Mouse (Mus musculus): Measurements from ENCODE around the gene Strn4. TPM values are rescaled to one million over a fixed set of nuclear protein-coding genes. Genes with fewer than 3 reads are reported as not detected.

Strn4 gene
- 136 and 143 TPM in 2 replicates for polyA plus RNA-seq (2012; rRNA removed)

DNA sequence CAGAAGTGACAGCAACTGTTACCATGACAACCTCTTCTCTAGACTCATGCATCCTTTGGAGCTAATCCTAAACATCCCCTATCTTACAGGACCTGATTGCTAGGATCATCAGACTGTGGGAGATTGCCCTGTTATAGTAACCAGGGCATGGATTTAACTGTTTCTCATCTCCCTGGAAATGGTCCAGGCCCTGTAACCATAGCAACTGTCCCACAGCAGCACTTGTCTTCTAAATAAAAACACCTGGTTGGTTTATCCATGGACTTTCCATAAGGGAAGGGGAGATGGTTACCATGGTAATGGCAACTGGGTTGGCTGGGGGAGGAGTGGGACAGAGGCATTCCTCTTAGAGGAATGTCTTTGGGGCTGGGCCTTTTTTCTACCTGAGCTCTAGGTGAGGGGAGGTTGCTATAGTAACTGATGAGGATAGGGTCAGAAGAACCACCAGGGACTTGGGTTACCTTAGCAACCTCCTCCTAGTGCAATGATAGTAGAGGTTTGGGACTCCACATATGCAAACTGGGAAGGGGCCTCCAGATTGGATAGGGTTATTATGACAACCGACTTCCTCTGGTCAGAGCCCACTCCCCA, at the start of gene Strn4:
Strn4 (plus strand) TSS at position 539 of the 591 bp plus-strand sequence.
- no peak for DNase-seq (ENCODE audit: low read depth)

DNA sequence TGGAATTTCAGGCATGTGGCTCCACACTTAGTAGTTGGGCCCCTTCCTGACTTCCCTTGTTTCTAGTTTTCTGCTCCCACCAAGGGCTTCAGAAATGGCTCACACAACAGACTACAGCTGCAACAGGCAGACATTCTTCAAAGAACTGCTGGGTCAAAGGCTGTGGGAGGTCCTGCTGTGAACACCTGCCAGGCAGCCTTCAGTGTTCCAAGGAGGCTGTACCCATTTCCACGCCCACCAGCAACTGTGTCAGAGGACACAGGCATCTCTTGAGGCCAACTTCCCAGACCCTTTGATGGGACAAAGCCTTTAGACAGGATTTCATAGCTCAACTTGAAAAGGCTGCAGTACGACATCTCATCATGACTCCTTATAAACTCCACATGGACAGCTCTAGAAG, 49.2 kb upstream of the Strn4 start:
- DNase-seq (ENCODE audit: low read depth) = no peak

DNA sequence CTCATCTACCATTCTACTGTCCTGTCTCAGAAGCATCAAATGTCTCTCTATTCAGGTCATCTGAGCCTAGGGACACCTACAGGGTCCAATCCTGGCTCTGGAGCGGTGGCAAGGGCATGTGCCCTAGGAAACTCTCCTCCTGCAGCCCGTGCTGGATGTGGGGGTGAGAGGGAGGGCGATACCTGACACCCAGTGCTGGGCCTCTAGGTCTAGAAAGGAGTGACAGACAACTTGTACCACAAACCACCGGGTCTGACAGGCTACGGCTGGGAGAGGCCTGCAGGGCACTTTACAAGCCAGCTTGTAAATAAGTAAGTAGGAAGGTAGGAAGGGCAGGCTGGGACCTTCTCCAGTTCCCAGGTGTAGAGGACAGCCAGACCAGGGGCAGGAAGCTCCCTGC, 39.8 kb upstream of the Strn4 start:
- no peak for DNase-seq (ENCODE audit: low read depth)

DNA sequence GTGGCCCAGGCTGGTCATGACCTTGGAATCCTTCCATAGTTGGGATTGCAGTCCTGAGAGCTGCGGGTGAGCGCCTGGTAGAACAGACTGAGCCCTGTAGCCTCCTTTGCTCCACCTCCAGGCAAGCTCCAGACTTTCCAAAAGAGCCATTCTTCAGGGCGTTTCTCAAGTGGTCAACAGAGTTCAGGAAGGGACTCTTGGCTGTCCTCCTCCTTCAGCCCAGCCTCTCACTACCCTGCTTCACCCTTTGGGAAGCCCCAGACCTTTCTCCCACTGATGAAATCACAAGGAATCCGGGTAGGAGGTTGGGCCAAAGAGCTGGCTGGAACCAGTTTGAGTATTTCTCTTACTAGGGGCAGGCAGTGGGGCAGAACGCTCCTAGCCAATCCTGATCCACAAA, 35.6 kb upstream of the Strn4 start:
- DNase-seq (ENCODE audit: low read depth) = no peak

DNA sequence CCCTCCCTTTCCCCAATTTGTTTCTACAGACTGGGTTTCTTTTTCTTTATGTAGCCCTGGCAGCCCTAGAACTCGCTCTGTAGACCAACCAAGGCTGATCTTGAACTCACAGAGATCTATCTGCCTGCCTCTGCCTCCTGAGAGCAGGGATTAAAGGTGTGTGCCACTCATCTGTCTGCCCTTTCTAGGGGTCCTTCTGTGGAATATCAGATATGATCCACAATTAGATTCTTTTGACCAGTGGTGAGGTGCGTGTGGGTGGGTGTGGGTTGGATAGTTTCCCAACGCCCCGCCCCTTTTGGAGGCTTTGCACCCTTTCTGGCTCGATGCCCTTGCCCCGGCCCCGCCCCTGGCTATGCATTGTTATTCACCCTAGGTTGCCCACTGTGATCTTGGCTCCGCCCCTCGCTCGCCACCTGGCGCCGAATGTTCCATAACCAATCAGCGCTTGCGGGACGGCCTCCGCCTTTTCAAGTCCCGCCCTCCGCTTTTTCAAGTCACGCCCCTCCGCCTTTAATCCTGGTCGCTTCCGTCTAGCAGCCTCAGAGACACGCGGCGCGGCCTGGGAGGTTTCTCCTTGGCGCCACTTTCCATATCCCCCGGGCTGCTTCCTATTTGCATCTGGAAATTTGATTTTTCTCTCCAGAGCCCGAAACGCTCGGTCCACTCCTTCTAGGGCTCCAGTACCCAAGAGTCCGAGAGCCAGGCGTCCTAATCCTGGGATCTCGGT, 34.7 kb upstream of the Strn4 start, which contains the start of gene Slc1a5:
Slc1a5 (plus strand) TSS at position 516 of the 730 bp plus-strand sequence.
- DNase-seq (ENCODE audit: low read depth) = peak; percentile 44

DNA sequence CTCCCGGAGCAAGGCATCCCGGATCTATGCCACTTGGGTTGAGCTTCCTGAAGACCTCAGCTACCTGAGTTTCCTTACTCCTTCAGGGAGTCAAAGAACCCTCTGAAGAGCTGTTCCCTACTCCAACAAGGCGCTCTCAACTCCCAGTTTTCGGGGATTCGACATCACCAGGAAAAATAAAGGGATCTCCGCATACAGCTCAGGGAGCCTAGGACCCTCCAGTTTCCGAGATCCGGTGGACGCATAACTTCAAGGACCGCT, 34.2 kb upstream of the Strn4 start:
- no peak for DNase-seq (ENCODE audit: low read depth)

DNA sequence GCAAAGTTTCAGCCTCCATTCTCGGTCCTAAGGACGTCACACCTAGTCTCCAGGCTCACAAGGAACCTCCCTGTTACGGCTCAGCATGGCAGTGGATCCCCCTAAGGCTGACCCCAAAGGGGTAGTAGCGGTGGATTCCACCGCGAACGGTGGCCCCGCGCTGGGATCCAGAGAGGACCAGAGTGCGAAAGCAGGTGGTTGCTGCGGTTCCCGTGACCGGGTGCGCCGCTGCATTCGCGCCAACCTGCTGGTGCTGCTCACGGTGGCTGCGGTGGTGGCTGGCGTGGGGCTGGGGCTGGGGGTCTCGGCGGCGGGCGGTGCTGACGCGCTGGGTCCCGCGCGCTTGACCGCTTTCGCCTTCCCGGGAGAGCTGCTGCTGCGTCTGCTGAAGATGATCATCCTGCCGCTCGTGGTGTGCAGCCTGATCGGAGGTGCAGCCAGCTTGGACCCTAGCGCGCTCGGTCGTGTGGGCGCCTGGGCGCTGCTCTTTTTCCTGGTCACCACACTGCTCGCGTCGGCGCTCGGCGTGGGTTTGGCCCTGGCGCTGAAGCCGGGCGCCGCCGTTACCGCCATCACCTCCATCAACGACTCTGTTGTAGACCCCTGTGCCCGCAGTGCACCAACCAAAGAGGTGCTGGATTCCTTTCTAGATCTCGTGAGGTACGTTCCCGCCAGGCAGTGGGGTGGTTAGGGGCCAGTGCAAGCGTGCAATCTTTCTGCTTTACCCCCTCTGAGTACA, 33.7 kb upstream of the Strn4 start:
- no peak for DNase-seq (ENCODE audit: low read depth)

DNA sequence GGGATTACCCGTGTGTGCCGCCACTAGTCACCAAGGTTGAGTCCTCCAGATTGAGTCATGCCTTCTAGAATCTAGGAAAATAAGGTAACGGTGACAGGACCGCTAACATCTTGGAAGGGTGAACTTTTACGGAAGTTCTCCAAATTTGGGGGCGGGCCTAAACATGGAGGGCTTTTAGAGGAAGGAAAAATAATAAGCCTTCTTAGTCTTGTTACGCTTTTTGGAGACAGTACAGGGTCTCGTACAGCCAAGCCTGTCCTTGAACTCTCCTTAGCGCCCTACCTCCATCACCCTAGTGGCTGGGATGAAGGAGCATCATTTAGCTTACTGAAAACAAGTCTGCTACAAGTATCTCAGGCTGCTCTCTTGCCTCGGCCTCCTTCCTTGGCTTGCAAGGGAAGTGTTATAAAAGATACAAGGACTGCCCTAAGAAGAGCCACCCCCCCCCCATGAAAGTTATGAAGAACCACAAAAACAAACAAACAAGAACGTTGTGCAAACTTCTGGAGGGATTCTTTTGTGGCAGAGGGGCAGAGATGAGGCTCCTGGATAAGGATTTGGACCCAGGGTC, 33.0 kb upstream of the Strn4 start:
- DNase-seq (ENCODE audit: low read depth) = no peak

DNA sequence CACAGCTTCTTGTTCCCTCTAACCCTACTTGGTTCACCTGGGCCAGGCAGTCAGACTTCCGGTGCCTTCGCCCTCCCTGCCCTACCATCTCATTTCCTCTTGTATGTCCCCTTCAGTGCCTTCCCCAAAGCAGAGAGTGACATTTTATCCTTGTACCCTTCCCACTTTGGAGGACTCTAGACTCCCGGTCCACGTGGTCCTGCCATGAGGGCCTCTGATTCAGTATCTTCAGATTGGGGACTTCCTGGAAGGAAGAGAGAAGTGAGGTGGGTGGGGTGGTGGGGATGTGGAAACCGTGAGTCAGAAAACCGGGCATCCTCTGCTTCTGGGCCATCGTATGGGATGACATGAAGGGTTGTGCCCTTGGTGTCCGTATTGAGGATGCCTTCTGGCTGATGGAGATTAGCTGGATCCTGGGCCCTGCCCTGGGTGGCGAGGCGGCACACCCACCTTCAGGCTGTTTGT, 32.4 kb upstream of the Strn4 start:
- no peak for DNase-seq (ENCODE audit: low read depth)

DNA sequence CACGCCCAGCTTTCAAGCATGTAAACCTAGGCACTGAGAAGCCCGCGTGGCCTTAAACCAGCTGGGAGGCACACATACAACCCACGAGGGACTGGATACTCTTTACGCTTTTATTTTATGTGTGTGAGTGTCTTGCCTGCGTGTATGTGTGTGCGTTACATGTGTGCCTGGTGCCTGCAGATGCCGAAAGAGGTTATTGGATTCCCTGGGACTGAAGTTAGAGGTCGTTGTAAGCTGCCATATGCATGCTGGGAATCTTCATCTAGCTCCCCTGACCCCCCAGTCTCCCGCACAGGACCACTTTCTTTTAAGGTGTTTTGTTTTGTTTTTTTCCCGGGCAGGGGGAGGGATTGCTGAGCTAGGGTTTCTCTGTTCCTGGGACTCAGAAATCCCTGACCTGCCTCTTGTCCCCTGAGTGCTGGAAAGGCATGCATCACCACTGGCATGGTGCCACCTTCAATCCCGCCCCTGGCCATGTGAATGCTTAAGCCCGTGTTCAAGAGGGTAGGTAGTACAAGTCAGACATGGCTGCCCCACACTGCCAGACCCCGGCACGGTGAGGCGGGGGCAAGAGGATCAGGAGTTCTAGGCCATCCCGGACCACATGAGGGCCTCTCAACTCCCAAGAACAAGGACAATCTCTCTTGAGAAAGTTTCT, 31.8 kb upstream of the Strn4 start:
- no peak for DNase-seq (ENCODE audit: low read depth)

DNA sequence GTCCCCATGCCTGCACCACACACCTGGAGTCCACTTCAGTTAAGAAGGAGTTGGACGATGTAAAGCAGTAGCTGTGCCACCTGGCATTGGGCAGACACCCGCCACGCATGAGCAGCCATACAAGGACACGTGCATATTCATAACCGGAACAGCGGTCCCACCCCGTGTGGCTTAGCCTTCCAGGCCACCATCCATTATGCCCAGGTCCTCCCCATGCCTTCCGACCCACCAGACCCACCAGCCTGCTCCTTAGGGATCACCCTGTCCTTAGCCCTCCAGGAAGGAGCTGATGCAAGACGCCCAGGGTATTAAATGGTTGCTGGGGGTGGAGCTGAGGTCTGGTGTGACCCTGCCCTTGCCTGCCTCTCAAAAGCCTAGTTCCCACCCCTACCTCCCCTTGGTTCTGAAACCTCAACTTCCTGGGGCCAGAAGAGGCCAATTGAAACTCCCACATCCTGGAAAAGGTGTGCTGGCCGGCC, 31.2 kb upstream of the Strn4 start:
- no peak for DNase-seq (ENCODE audit: low read depth)

DNA sequence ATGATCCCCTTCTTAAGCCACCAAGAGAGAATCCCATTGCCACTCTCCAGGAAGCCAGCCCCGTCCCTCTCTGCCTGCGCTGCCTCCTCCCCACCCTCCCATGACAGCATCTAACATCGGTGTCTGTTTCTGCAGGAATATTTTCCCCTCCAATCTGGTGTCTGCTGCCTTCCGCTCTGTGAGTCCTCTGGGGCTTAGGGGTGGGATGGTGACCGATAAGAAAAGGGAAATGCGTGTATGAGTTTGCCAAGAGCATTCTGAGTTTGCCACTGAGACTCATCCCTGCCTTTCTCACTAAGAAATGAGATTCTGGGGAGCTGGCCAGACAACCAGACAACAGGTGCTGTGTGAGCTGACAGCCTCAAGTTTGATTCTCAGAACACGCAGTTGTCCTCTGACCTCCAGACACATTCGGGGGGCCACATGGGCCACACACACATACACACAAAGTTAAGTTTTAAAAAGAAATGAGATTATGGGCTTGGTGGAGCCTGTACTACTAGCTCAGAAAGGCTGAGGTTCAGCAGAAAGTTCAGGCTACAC, 30.1 kb upstream of the Strn4 start:
- DNase-seq (ENCODE audit: low read depth) = no peak

DNA sequence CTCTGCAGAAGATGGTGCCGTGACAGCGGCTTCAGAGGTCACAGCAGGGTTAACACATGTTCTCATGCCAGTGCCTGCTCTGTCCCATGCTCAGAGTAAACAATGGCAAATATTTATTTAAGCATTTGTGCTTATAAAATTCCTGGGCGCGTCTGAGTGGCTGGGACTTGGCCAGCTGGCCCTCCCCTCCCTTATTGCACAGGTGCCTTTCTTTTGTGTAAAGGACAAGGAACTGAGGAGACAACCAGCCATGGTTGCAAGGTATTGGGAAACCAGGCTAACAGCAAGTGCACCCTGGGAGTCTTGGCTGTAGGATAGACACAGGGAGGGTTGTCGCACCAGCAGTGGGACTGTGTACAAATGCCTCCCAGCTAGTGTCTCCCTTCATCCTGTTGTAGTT, 23.4 kb upstream of the Strn4 start:
- no peak for DNase-seq (ENCODE audit: low read depth)

DNA sequence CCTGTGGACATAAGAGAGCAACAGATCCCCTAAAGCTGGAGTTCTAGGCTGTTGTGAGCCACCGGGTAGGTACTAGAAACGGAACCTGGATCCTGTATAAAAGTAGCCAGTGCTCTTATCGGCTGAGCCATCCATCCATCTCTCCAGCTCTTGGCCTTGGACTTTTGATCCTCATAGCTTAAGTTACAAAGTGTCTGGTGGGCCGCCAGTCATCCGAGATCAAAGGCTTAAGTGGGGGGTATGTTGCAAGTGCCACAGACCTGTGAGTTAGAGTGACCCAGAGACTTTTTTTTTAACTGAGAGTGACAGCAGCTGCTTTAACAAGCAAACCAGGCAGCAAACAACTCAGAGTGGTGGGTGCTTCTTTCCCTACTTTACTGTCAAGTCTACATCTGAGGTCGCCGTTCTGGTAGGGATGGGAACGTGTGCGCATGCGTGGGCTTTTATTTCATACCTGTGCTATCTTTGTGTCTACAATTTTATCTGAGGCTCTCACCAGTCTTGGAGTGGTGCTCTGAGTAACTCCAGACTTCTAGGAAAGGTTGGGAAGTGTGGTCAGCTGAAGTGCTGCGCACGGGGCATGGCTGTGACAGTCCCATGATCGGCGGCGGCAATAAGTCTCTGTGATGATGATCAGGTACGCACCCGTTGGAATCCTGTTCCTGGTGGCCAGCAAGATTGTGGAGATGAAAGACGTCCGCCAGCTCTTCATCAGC, 22.5 kb upstream of the Strn4 start:
- DNase-seq (ENCODE audit: low read depth) = no peak

DNA sequence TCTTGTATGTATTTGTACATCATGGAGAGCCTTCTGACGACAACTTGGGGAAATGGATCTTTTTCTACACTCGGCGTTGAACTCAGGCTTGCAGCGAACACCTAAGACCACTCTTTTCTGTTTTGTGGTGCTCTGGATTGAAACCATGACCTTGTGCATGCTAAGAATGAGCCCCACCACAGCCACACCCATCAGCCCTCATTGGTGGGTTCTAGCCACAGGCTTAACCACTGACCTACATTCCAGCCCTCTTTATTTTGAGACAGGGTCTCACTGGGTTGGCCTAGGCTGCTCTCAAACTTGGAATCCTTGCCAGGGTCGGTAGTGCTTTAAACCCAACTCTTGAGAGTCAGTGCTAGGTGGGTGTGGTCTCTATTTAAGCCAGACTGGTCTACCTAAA, 20.8 kb upstream of the Strn4 start:
- no peak for DNase-seq (ENCODE audit: low read depth)

DNA sequence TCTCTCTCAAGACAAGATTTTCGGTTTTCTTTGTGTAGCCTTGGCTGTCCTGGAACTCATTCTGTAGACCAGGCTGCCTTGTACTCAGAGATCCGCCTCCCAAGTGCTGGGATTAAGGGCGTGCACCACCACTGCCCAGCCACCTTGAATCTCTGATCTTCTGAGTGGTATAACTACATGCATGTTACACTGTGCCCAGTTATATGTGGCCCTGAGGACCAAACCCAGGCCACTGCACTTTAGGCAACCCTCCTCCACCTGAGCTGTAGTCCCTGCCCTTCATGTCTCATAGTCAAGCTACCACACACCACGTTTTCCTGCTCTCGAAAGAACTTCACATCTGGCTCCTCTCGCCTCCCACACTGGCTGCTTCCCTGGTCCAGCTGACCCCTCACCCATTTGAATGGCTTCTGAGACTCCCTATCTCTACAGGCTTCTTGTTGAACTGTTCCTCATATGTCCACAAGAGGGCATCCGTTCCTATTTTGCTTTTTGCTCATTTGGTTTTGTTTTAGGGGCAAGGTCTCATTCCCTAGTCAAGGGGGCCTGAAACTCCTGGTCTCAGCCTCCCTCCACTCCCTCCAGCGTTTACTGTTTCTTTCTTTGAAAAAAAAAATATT, 11.2 kb upstream of the Strn4 start:
- DNase-seq (ENCODE audit: low read depth) = no peak

DNA sequence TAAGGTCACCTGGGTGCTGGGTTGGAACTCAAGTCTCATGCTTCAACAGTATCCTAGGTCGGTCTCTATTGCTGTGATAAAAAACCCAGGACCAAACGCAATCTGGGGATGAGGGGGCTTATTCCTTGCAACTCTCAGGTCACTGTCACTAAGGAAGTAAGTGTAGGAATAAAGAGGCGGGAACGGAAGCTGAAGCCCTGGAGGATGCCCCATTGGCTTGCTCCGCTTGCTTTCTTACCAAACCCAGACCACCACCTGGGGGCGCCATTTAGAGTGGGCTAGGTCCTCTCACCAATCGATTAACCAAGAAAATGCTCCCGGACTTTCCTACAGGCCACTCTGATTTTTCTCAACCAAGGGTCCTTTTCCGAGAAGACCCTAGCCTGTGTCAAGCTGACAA, 7.8 kb upstream of the Strn4 start:
- no peak for DNase-seq (ENCODE audit: low read depth)

DNA sequence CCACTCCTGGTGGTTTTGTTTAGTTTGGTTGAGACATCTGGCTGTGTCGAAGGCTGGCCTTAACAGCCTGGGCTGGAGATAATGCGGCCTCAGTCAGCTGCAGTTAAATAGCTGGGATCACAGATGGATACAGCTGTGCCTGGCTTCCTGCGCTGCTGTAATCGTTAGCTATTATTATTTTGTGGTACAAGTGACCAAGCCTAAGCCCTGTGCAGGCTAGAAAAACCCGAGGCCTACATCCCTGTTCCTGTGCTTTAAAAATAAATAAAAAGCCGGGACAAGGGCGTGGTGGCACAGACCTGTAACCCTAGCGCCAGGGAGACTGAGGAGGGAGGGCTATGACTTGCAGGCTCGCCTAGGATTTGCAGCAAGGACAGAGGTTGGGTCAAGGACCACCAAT, 7.0 kb upstream of the Strn4 start:
- no peak for DNase-seq (ENCODE audit: low read depth)

DNA sequence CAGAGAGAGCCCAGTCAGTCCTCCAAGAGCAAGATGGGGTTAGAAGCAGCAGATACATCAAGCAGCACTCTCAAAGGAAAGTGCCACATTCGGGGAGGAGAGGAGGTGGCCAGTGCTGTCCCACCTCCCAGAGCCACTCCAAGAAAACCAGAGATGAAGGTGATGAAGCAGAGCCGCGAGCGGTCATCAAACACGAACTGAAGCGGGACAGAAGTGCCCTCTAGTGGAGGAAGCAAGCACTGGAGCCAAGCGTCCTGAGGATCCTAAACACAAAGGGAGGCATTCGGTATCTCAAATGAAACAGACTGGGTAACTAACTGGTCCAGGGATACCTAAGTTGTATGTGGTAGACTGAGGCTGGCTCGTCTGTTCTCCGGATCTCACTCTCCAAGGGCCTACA, 6.0 kb upstream of the Strn4 start:
- DNase-seq (ENCODE audit: low read depth) = no peak

DNA sequence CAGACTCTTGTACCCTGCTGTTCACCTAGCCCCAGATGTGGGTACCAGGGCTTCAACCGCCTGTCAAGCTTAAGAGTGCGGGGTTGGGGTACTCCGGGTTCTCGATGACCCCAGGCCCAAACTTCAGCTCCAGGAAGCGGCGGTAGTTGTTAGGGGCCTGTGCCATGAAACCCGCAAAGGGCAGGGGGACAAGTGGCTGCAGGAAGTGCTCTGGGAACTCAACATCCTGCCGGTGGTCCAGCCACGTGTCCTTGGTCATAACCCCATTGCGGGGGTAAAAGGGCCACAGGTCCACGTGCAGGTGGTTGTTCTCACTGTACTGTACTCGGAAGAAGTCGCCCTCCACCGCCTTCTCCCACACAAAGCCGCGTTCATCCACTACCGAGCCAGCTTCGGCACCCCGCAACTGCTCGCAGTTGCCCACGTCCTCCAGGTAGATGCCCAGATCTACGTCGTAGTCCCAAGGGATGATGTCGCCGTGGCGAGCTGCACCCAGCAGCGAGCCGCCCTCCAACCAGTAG, 5.2 kb upstream of the Strn4 start:
- no peak for DNase-seq (ENCODE audit: low read depth)
